Mouse (Mus musculus) T-helper 1 cell (primary cell): ENCODE data around the gene Popdc3.
"Not testable (repeated sequence)": the region's sequence is repeated elsewhere in the genome, so short reads cannot be mapped to it uniquely, and the experiment has no call there.

Experiments
- in situ Hi-C: fragments of 300-600 bp; cut with MboI, MseI; formaldehyde crosslinking; loops from one replicate; pipeline ENCODE4 v1.15.1; 2025; ENCODE audit warnings: high pct_unique_total_duplicates

The Popdc3 gene

GRCm38 (mm10) chr10:45177798-45178197, at the start of gene Popdc3:
Popdc3 (plus strand) TSS chr10:45178098.
- in situ Hi-C loops: not testable (repeated sequence)

- in situ Hi-C loops: no loop called here
Observed at GRCm38 (mm10) chr10:45129105-45129504, 48.8 kb upstream of the Popdc3 start.

- in situ Hi-C loops: no loop called here
Observed at GRCm38 (mm10) chr10:45130004-45130403, 47.9 kb upstream of the Popdc3 start.

- in situ Hi-C loops: no loop called here
Observed at GRCm38 (mm10) chr10:45132371-45132770, 45.5 kb upstream of the Popdc3 start.

GRCm38 (mm10) chr10:45136806-45137205, 41.1 kb upstream of the Popdc3 start:
- in situ Hi-C loops: no loop called here

- in situ Hi-C loops: no loop called here
Observed at GRCm38 (mm10) chr10:45139910-45140309, 38.0 kb upstream of the Popdc3 start.

- in situ Hi-C loops: no loop called here
Observed at GRCm38 (mm10) chr10:45140474-45141212, 37.3 kb upstream of the Popdc3 start.

- in situ Hi-C loops: no loop called here
Observed at GRCm38 (mm10) chr10:45142359-45142758, 35.5 kb upstream of the Popdc3 start.

- in situ Hi-C loops: no loop called here
Observed at GRCm38 (mm10) chr10:45144038-45144817, 33.7 kb upstream of the Popdc3 start.

GRCm38 (mm10) chr10:45146821-45147220, 31.1 kb upstream of the Popdc3 start:
- in situ Hi-C loops: no loop called here

- in situ Hi-C loops: no loop called here
Observed at GRCm38 (mm10) chr10:45151137-45151536, 26.8 kb upstream of the Popdc3 start.

GRCm38 (mm10) chr10:45151771-45152692, 25.9 kb upstream of the Popdc3 start:
- in situ Hi-C loops: no loop called here

GRCm38 (mm10) chr10:45154557-45155060, 23.3 kb upstream of the Popdc3 start:
- in situ Hi-C loops: no loop called here

- in situ Hi-C loops: no loop called here
Observed at GRCm38 (mm10) chr10:45165851-45166250, 12.0 kb upstream of the Popdc3 start.

- in situ Hi-C loops: no loop called here
Observed at GRCm38 (mm10) chr10:45173927-45174326, 4.0 kb upstream of the Popdc3 start.

GRCm38 (mm10) chr10:45174345-45174744, 3.6 kb upstream of the Popdc3 start:
- in situ Hi-C loops: no loop called here

GRCm38 (mm10) chr10:45180677-45181326, 2.9 kb downstream of the Popdc3 start:
- in situ Hi-C loops: no loop called here

- in situ Hi-C loops: no loop called here
Observed at GRCm38 (mm10) chr10:45181344-45181743, 3.4 kb downstream of the Popdc3 start.

GRCm38 (mm10) chr10:45185457-45185856, 7.6 kb downstream of the Popdc3 start:
- in situ Hi-C loops: no loop called here

- in situ Hi-C loops: no loop called here
Observed at GRCm38 (mm10) chr10:45193330-45194310, 15.7 kb downstream of the Popdc3 start.
